In genomic region chr17:70747731-70748475, GRCm38 (mm10) we compare ENCODE assay signal across 8 mouse cellular contexts.
DNase-seq lines count a peak whose midpoint lies in the region; ATAC-seq and TF ChIP-seq lines count a peak whose summit lies in the region.

No protein-coding gene starts in this region.

- peaks cover 24% of the 10 kb centered on the region for H3K4me1 ChIP-seq in limb, embryonic 14.5 days (ENCODE audit: control insufficient read depth, insufficient read depth, low read length)

- H3K4me3 ChIP-seq in layer of hippocampus, adult 2 months, result peak overlapping the region; percentile 36
- peak overlapping the region; percentile 31 for H3K4me3 ChIP-seq in limb, embryonic 14.5 days (replicated peaks; ENCODE audit: low read length)
- H3K4me3 ChIP-seq in myocyte, result peak overlapping the region; percentile 12

- peak; percentile 34; the same call in 1 of the 2 replicates for ATAC-seq in limb, embryonic 14.5 days (ENCODE audit: low FRiP score, low read depth)

- no peak overlapping the region for H3ac ChIP-seq in myocyte (ENCODE audit: control insufficient read depth, insufficient read length)

- peak overlapping the region; percentile 58 for H3K4me2 ChIP-seq in limb, embryonic 14.5 days (replicated peaks; ENCODE audit: low read depth, low read length, severe bottlenecking)
- peak overlapping the region; percentile 81 for H3K4me2 ChIP-seq in myocyte (ENCODE audit: low read depth)

- TF ChIP-seq CTCF in layer of hippocampus, adult 2 months (conservative IDR thresholded peaks at IDR 0.05), result no peak

- H3K36me3 ChIP-seq in limb, embryonic 14.5 days (ENCODE audit: control insufficient read depth, insufficient read depth, low read length), result no peaks in the 10 kb centered on the region
- H3K36me3 ChIP-seq in myocyte (ENCODE audit: control insufficient read depth, insufficient read depth), result no peaks in the 10 kb centered on the region

- no peak for DNase-seq in layer of hippocampus, adult 2 months (ENCODE audit: low spot score in 2 of 2)
- no peak for DNase-seq in layer of hippocampus, adult 18-20 months (ENCODE audit: low spot score in 2 of 2)
- DNase-seq in embryo, embryonic 9.5 days (ENCODE audit: extremely low spot score), result peak; percentile 77
- DNase-seq in heart, postnatal 14 days, result peak; percentile 17 to 36
- peak; percentile 66 for DNase-seq in limb, embryonic 14.5 days (ENCODE audit: low spot score)
- no peak for DNase-seq in thymus, postnatal 10 days (ENCODE audit: low spot score in 2 of 2)
- no peak for DNase-seq in right cerebral cortex, postnatal 25 days

- intact Hi-C loops in heart, postnatal 14 days (cut with DNase I), result no loop called here

- 2% methylated on average over 23 of the region's 23 CpGs for WGBS in limb, embryonic 14.5 days

- no peaks in the 10 kb centered on the region for H3K79me2 ChIP-seq in myocyte (ENCODE audit: control insufficient read depth, insufficient read depth)

- peak overlapping the region; percentile 71 for H3K27ac ChIP-seq in layer of hippocampus, adult 2 months
- peak overlapping the region; percentile 77; the same call in 1 of the 2 replicates for H3K27ac ChIP-seq in limb, embryonic 14.5 days (replicated peaks; ENCODE audit: low read depth, low read length)

- H3K9me3 ChIP-seq in limb, embryonic 14.5 days (ENCODE audit: control insufficient read depth, low read length), result no peaks in the 10 kb centered on the region

- H3K9ac ChIP-seq in limb, embryonic 14.5 days (ENCODE audit: low read depth, low read length, severe bottlenecking), result peak overlapping the region; percentile 55

- no peak for TF ChIP-seq POLR2A in limb, embryonic 14.5 days (IDR thresholded peaks at IDR 0.05; ENCODE audit: borderline replicate concordance, extremely low read depth, insufficient read depth, insufficient read length)
- TF ChIP-seq POLR2A in myocyte (IDR thresholded peaks at IDR 0.05; ENCODE audit: insufficient read length, low read depth), result no peak

- H3K27me3 ChIP-seq in limb, embryonic 14.5 days (ENCODE audit: control insufficient read depth, insufficient read depth, low read length), result no peaks in the 10 kb centered on the region
- H3K27me3 ChIP-seq in myocyte (ENCODE audit: control insufficient read depth, insufficient read depth, insufficient read length), result no peaks in the 10 kb centered on the region

TF ChIP-seq in myocyte, 11 proteins besides CTCF, POLR2A, EP300 and RAD21:
- TF ChIP-seq MYOD1 (IDR thresholded peaks at IDR 0.05; ENCODE audit: control insufficient read depth in 1 of 3, insufficient read length in 2 of 3, low read depth in 2 of 3), result peak in 1 of 3 experiments; percentile 41
- no peak for TF ChIP-seq TCF12 (IDR thresholded peaks at IDR 0.05; ENCODE audit: insufficient read depth, poor library complexity, severe bottlenecking)
- TF ChIP-seq MYOG (IDR thresholded peaks at IDR 0.05; ENCODE audit: control insufficient read depth in 1 of 3, insufficient read depth in 1 of 3, insufficient read length in 2 of 3, low read depth in 2 of 3), result no peak
- TF ChIP-seq USF1 (IDR thresholded peaks at IDR 0.05; ENCODE audit: low read depth), result no peak
- no peak for TF ChIP-seq CEBPB (IDR thresholded peaks at IDR 0.05; ENCODE audit: insufficient read depth, poor library complexity, severe bottlenecking)
- no peak for TF ChIP-seq POLR2AphosphoS2 (IDR thresholded peaks at IDR 0.05; ENCODE audit: insufficient read length, low read depth)

Comparison
In these comparisons a context has a peak if more than half of its experiments do, and no peak if none do; other contexts are left out.
1. DNase-seq: peak in embryo, embryonic 9.5 days (single experiment), heart, postnatal 14 days (2 of 2) and limb, embryonic 14.5 days (single experiment); none in layer of hippocampus, adult 2 months (0 of 2), layer of hippocampus, adult 18-20 months (0 of 2), thymus, postnatal 10 days (0 of 2) and right cerebral cortex, postnatal 25 days (single experiment).
2. Peak in every context shown above with its lines, with median percentiles within 50 percentile points of each other: H3K4me3 ChIP-seq.